Mouse (Mus musculus) hindbrain, embryonic 11.5 days (tissue): Measurements from ENCODE around the gene Hist1h2ap. TPM values are rescaled to one million over a fixed set of nuclear protein-coding genes. Genes with fewer than 3 reads are reported as not detected.
"Not testable (repeated sequence)": the region's sequence is repeated elsewhere in the genome, so short reads cannot be mapped to it uniquely, and the experiment has no call there.

ENCODE experiments used
- ATAC-seq: fragments of 200-750 bp; cut with Nextera tagmentation; 2 replicates; pipeline ENCODE4 v1.8.0; 2017; ENCODE audit warnings: mild to moderate bottlenecking, moderate TSS enrichment, moderate library complexity; ENCODE audit not compliant: low FRiP score
- DNase-seq: peaks from one replicate; pipeline ENCODE4 v3.0.0-alpha.2; 2015; ENCODE audit warnings: low spot score
- H3K27ac ChIP-seq: fragments of 300-500 bp; sonication (generic); 2 replicates; pipeline ENCODE4 v1.5.1; 2014; ENCODE audit warnings: mild to moderate bottlenecking, low read depth, low read length
- H3K27me3 ChIP-seq: fragments of 300-500 bp; sonication (generic); 2 replicates; pipeline ENCODE4 v1.6.1; 2014; ENCODE audit warnings: mild to moderate bottlenecking, low read length, moderate library complexity, mixed read lengths; ENCODE audit not compliant: control insufficient read depth, insufficient read depth
- H3K36me3 ChIP-seq: fragments of 300-500 bp; sonication (generic); 2 replicates; pipeline ENCODE4 v1.6.1; 2014; ENCODE audit warnings: mild to moderate bottlenecking, low read length, moderate library complexity, mixed read lengths; ENCODE audit not compliant: control insufficient read depth, insufficient read depth
- H3K4me1 ChIP-seq: fragments of 300-500 bp; sonication (generic); replicated peaks from 2 replicates; pipeline ENCODE4 v1.6.1; 2014; ENCODE audit warnings: low read length, mixed read lengths; ENCODE audit not compliant: control insufficient read depth, insufficient read depth
- H3K4me2 ChIP-seq: fragments of 300-500 bp; sonication (generic); replicated peaks from 2 replicates; pipeline ENCODE4 v1.6.1; 2014; ENCODE audit warnings: mild to moderate bottlenecking, low read depth, low read length
- H3K4me3 ChIP-seq: fragments of 300-500 bp; sonication (generic); 2 replicates; pipeline ENCODE4 v1.5.1; 2014; ENCODE audit warnings: low read depth, low read length
- H3K9ac ChIP-seq: fragments of 300-500 bp; sonication (generic); 2 replicates; pipeline ENCODE4 v1.6.1; 2014; ENCODE audit warnings: low read depth, low read length
- H3K9me3 ChIP-seq: fragments of 300-500 bp; sonication (generic); 2 replicates; pipeline ENCODE4 v1.6.1; 2016; ENCODE audit warnings: low read length; ENCODE audit not compliant: control insufficient read depth
- WGBS: fragments of 180-500 bp; shearing (Covaris S2); extraction: QIAGEN DNeasy Blood & Tissue Kit; methylation state at CpG from one replicate; pipeline ENCODE4 v1.1.7; 2014; 5-methylcytosine and 5-hydroxymethylcytosine counted together
- polyA plus RNA-seq: library from polyadenylated mRNA; unstranded; fragments of >200 nt; fragmentation: Nextera tagmentation; extraction: Ambion mirVana; gene quantifications from 2 replicates; pipeline ENCODE4 v1.2.1, GENCODE M21; 2014

The Hist1h2ap gene
- polyA plus RNA-seq, 1 experiment from 2014 or later, result 4,856 TPM

DNA sequence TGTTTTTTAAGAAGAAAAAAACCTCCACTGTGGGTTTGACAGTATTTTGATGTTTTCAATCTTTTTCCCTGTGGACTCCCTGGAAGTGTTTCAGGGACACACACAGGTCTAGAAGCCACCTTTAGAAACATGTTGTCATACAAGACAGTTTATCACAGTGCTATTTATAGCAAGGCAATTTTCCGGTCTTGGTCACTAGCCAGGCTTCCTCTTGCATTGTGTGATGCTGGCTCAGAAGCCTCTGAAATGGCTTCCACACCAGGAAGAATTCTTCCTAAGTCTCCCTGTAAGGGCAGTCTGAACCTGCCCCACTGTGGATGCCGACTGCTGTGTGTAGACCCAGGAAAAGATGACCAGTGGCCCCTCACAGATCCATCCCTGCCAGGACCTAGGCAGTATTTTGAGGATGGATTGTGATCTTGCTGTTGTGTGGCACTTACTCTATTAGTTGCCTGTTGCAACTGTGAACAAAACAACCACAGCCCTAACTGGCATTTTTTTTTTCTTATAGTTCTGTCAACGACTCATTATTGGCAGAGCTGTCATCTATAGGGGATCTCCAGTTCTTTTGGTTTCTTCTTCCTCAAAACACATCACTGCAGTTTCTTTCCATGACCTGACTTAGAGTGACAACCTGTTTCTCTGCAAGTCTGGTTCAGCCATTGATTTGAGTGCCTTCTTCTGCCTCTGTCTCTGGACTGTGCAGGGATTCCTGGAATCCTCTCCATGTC lies 19.1 kb upstream of the Hist1h2ap start:
- ATAC-seq, result no peak
- Histone ChIP-seq H3K9ac (no peak overlapping the region), H3K9me3 (no peaks in the 10 kb centered on the region), H3K27ac (no peak overlapping the region), H3K27me3 (no peaks in the 10 kb centered on the region), H3K4me3 (no peak overlapping the region), H3K4me2 (no peak overlapping the region), H3K36me3 (no peaks in the 10 kb centered on the region), H3K4me1 (no peaks in the 10 kb centered on the region)
- DNase-seq, result no peak
- 74% methylated on average over 3 of the region's 3 CpGs for WGBS

DNA sequence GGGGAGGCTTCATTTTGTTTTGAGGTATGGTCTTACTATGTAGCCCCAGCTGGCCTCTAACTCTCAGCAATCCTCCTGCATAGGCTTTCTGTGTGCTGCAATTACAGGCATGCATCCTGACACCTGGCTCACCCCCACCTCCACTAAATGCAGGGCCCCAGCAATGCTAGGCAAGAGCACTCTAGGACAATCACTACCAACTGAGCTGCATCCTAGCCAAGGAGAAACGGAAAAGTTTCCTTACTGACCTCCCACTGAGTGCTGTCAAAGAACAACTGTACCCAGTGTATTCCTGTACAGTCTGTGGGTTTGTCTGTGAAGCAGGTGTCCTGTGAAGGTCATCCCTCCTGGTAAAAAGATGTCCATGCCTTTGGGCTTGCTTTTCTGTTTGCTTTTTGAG lies 17.4 kb upstream of the Hist1h2ap start:
- H3K27ac ChIP-seq, H3K27me3 ChIP-seq, H3K36me3 ChIP-seq, DNase-seq, H3K9me3 ChIP-seq, ATAC-seq, H3K4me1 ChIP-seq, H3K4me2 ChIP-seq, H3K9ac ChIP-seq, H3K4me3 ChIP-seq: not testable (repeated sequence)
- WGBS, result 30% methylated on average over 1 of the region's 1 CpGs

DNA sequence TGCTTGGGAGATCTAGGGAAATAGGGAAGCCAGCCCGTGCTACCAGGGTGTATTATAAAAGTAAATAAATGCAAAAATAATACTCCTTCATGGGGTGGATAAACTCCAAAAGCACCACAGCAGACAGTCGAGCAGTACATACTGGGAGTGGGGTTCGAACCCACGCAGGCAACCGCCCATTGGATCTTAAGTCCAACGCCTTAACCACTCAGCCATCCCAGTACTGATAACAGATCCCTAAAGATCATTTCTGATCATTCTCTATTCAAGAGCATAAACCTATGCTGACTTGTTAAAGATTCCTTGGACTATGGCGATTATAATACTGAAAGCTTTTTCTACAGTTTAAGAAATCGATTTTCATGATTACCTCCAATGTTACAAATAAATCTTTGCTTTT lies 14.6 kb upstream of the Hist1h2ap start:
- Histone ChIP-seq H3K4me3 (no peak overlapping the region), H3K4me1 (no peaks in the 10 kb centered on the region), H3K27me3 (no peaks in the 10 kb centered on the region), H3K9me3 (no peaks in the 10 kb centered on the region), H3K36me3 (no peaks in the 10 kb centered on the region), H3K27ac (no peak overlapping the region), H3K9ac (no peak overlapping the region), H3K4me2 (no peak overlapping the region)
- WGBS, result 19% methylated on average over 8 of the region's 8 CpGs
- no peak; the same call in 1 of the 2 replicates for ATAC-seq
- DNase-seq, result peak; percentile 33

- not testable (repeated sequence) for H3K9ac ChIP-seq, DNase-seq, H3K4me3 ChIP-seq, H3K4me1 ChIP-seq, ATAC-seq, H3K27me3 ChIP-seq, H3K36me3 ChIP-seq, H3K9me3 ChIP-seq, H3K4me2 ChIP-seq, H3K27ac ChIP-seq
These were observed 13.0 kb upstream of the Hist1h2ap start for GRCm38 (mm10) chr13:21846356-21846755.

DNA sequence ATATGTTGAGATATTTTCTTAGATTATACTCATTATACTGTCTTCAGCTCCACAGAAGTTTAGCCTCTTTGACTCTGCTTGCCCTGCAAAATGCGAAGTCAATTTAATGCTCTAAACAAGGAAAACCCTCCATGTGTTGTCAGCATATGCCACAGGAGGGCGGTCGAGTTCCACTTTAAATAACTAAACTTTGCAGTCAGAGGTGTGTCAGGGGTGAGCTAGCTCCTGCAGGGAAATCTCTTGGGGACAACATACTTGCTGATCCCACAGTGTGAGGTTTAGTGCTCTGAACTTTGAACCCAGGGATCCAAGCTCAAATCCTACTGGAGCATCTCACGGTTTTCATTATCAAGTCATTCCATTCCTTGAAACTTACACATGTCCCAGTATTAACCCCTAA lies 7.2 kb upstream of the Hist1h2ap start:
- H3K9ac ChIP-seq, DNase-seq, H3K4me1 ChIP-seq, H3K9me3 ChIP-seq, H3K36me3 ChIP-seq, H3K4me3 ChIP-seq, H3K27me3 ChIP-seq, H3K27ac ChIP-seq, H3K4me2 ChIP-seq: not testable (repeated sequence)
- no CpG with 5 or more reads among the region's 4 CpGs for WGBS
- peak; percentile 61 for ATAC-seq

DNA sequence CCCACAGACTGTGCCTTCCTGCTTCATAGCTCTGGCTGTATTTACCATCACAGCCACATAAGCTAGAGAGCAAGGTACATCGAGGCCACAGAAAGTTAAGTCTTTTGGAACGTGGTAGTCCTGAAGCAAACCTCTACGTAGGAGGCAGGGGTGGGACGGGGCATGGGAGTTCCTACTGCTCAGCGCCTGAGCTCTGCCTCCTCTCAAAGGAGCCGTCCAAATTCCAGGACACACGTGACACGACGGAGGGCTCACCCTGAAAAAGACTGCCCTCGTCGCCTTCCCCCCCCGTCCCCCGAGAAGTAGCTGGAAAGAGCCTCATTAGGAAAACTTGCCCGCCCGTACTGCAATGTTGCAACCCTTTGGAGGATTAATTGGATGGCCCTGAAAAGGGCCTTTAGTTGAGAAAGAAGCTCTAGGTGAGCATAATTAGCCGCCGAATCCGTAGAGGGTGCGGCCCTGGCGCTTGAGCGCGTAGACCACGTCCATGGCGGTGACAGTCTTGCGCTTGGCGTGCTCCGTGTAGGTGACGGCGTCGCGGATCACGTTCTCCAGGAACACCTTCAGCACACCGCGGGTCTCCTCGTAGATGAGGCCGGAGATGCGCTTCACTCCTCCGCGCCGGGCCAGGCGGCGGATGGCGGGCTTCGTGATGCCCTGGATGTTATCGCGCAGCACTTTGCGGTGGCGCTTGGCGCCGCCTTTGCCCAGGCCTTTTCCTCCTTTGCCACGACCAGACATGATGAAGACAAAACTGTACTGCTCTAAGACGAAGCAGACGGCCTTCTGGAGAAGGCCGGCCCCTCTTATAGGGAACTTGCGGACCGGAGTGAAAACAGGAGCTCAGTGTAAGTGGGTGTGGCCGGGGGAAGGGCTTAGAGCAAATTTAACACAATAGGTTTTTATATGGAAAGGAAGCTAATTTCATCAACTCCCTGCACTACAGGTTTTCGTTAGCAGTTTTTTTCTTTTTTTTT lies 1.6 kb downstream of the Hist1h2ap start, which contains the start of gene Hist1h4n:
Gene Hist1h4n (minus strand): TSS at position 779 of the 977 bp plus-strand sequence.
- H3K36me3 ChIP-seq, H3K9ac ChIP-seq, H3K27ac ChIP-seq, H3K27me3 ChIP-seq, DNase-seq, H3K4me1 ChIP-seq, H3K9me3 ChIP-seq: not testable (repeated sequence)
- H3K4me2 ChIP-seq, result peak within 1 kb of the TSS; percentile 7; the same call in 1 of the 2 replicates
- H3K4me3 ChIP-seq, result 0 out of 2 replicates have a peak within 1 kb of the TSS, but pooled peaks have one; percentile 12
- ATAC-seq, result peak; percentile 86
- 0% methylated on average over 18 of the region's 58 CpGs for WGBS

- no peaks in the 10 kb centered on the region for H3K36me3 ChIP-seq
- H3K4me2 ChIP-seq, result no peak overlapping the region
- WGBS, result 87% methylated on average over 10 of the region's 10 CpGs
- H3K9ac ChIP-seq, result no peak overlapping the region
- H3K27me3 ChIP-seq, result no peaks in the 10 kb centered on the region
- H3K9me3 ChIP-seq, result no peaks in the 10 kb centered on the region
- no peak overlapping the region for H3K4me3 ChIP-seq
- DNase-seq (no peak), ATAC-seq (no peak)
- no peak overlapping the region for H3K27ac ChIP-seq
- no peaks in the 10 kb centered on the region for H3K4me1 ChIP-seq
These were observed 3.0 kb downstream of the Hist1h2ap start for GRCm38 (mm10) chr13:21830344-21830743.

DNA sequence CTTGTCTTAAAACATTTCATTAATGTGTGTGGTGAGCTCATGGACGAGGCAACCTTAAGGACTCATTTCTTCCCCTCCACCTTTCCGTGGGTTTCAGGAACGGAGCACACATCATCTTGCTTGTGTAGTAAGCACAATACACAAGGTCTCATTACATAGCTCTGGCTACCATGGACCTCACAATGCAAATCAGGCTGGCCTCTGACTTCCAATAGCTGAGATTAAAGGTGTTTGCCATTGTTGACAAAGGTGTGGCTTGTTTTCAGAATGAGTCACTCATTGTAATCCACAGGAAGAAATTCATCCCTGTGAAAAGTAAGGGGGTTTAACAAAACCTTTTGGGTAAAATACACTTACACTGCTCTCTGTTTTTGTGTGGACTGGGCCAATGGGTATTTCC lies 4.8 kb downstream of the Hist1h2ap start:
- no peaks in the 10 kb centered on the region for H3K36me3 ChIP-seq
- no peaks in the 10 kb centered on the region for H3K4me1 ChIP-seq
- H3K27me3 ChIP-seq, result no peaks in the 10 kb centered on the region
- H3K4me2 ChIP-seq, result no peak overlapping the region
- H3K4me3 ChIP-seq, result no peak overlapping the region
- H3K9ac ChIP-seq, result no peak overlapping the region
- H3K27ac ChIP-seq, result no peak overlapping the region
- DNase-seq (no peak), ATAC-seq (no peak)
- 94% methylated on average over 3 of the region's 3 CpGs for WGBS
- H3K9me3 ChIP-seq, result no peaks in the 10 kb centered on the region
